Mouse (Mus musculus): ENCODE measurements around the gene Ppp4r2. TPM values are rescaled to one million over a fixed set of nuclear protein-coding genes. Genes with fewer than 3 reads are reported as not detected.

Ppp4r2 gene
- polyA plus RNA-seq (2012; fragmentation: generic; extraction: Trizol): 1 to 10 TPM; 1.3 to 8.6 TPM

DNA sequence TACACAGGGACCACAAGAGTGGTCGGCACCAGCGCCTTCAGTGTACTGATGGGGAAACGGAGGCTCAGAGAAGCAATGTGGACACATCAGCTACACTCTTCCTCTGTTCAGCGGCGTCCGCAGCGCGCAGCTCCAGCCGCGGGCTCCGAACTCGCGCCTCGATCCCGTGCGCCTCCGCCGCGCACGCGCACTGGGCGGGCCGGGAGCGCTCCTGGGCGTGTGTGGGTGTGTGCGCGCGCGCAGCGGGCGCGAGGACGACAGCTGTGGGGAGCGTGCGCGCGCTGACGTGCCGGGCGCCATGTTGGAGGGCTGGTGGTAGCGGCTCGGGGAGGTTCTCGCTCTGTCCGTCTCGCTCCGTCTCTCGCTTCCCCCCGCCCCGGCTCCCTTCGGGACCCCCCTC is at the start of gene Ppp4r2:
Gene Ppp4r2, plus strand, starts transcription at position 268 of the 400 bp plus-strand sequence.

Other genes with a start within 250 kb of the Ppp4r2 start
- gene Shq1, start 162.5 kb upstream of the Ppp4r2 start, polyA plus RNA-seq (2012; fragmentation: generic; extraction: Trizol): 1 to 10 TPM; 5.2 to 6.1 TPM
- 10 to 100 TPM in 1 of 2 experiments, 1 to 10 TPM in 1; 6.8 to 21.8 TPM for gene Gxylt2, start 128.9 kb upstream of the Ppp4r2 start, polyA plus RNA-seq (2012; fragmentation: generic; extraction: Trizol)